Mouse (Mus musculus): ENCODE measurements around the gene Pigg.

The Pigg gene

GRCm38 (mm10) chr5:108357862-108358261 lies 45.5 kb downstream of the Pigg start:
- DNase-seq, result no peak

DNA sequence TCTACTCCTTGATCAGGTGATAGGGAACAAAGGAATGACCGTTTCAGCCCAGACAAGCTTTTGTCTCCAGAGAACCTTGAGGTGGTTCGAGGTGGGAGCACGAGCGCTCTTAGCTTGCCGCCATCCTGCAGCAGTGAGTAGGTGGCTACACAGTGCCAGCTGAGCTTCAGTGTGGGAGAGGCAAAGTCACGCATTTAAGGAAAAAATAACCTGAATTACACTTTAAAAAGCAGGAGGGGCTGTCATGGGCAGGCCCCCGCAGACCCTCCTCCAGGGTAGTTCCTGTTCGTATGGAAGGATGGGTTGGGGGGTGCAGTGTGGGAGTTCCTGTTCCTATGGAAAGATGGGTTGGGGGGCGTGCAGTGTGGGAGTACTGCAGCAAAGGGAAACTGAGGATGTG lies 47.1 kb downstream of the Pigg start:
- DNase-seq, result no peak

GRCm38 (mm10) chr5:108360211-108360610 lies 47.8 kb downstream of the Pigg start:
- DNase-seq, result no peak

GRCm38 (mm10) chr5:108362330-108362729 lies 49.9 kb downstream of the Pigg start:
- no peak for DNase-seq

GRCm38 (mm10) chr5:108366328-108366983 lies 54.0 kb downstream of the Pigg start:
- DNase-seq, result no peak

GRCm38 (mm10) chr5:108366984-108367841 lies 54.8 kb downstream of the Pigg start:
- DNase-seq, result peak; percentile 44

GRCm38 (mm10) chr5:108367871-108368332 lies 55.5 kb downstream of the Pigg start, which contains the start of gene Gm42517:
Gene Gm42517 (minus strand): TSS chr5:108367922.
- DNase-seq, result no peak

- DNase-seq, result peak; percentile 5
Observed at GRCm38 (mm10) chr5:108368446-108368845, 56.0 kb downstream of the Pigg start.

GRCm38 (mm10) chr5:108368851-108369621 lies 56.6 kb downstream of the Pigg start:
- peak; percentile 27 for DNase-seq

DNA sequence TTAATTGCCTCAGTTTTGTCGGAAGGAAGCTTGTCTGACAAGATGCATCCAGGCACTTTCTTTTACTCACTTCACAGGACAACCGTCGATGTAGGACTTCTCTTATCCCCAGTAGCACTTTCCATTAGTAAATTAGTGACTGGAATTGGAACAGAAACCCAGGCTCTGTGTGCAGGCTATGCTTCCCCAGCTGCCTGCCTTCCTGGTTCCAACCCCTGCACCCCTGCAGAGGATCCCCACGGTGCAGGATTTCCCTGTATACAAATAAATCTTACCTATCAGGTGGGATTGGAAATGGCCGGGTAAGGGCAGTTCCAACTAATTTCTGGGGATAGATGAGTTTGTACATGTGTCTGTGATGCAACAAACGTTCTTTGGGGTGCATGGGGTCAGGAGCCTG lies 57.6 kb downstream of the Pigg start:
- DNase-seq, result no peak

- DNase-seq, result no peak
Observed at GRCm38 (mm10) chr5:108374079-108374478, 61.7 kb downstream of the Pigg start.

DNA sequence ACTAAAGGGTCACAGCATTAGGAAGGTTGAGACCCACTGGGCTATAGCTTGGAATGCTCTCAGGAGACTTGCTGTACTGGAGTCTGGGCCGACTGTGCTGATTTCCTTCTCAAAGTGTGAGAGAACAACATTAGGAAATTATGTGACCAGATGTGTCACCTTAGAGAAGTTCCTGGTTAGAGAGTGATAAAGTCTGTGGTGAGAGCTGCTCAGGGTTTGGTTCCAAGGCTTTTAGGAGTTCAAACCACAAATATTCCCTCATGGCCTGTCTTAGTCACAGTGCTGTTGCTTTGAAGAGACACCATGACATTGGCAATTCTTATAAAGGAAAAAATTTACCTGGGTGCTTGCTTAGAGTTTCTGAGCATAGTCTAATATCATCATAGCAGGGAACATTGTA lies 63.6 kb downstream of the Pigg start:
- no peak for DNase-seq

DNA sequence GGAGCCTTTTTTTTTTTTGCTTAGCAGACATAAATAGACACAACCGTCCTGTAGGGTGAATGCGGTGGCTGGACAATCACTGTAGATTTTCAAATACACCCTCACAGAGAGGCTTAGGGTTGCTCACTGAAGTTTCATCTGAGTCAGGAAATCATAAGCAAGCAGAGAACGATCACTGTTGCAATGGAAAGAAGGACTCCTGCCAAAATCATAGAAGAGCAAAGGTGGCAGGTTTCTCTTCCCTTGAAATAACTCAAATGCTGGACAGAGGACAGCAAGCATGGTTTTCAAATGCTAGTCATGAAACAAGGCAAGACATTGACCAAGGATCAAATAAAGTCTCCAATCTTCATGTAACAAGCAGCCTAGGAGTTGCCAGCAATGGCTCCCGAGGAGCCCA lies 65.9 kb downstream of the Pigg start:
- DNase-seq, result no peak

DNA sequence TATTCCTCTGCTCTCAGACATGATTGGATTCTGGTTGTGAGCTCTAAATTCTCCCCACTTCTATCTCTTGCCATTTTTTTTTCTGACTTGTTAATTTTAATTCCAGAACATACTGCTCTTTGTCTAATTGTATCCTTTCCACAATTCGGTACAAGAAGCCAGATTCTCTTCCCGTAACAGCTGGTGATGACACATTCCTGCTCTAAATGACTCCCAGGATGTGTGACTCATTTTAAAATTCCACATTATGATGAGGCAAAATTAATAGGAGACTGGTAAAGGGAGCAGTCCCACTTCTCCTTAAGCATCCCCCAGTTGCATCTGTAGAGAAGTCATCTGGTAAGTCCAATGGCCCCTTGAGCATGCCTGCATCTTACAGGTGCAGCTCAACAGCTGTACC lies 73.2 kb downstream of the Pigg start:
- DNase-seq, result no peak

DNA sequence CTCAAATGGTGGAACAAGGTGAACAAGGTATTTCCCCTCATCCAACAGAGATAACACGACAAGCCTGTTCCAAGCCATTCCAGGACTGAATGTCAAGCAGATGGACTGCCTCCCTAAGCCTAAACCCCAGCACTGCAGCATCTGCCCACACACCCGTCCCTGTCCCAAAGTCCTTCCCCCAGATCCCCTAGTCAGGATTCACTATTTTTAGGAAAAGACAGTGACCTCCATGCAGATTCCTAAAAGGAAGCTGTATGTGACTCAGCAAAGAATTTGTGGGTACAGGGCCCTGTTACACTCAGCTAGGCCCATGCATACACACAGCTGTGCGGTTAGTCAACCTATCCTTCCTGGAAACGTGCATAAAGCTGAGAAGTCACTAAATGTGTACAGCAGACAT lies 74.0 kb downstream of the Pigg start:
- no peak for DNase-seq

- DNase-seq, result no peak
Observed at GRCm38 (mm10) chr5:108388201-108388600, 75.8 kb downstream of the Pigg start, which contains the start of gene Pde6b. Gene Pde6b (plus strand): TSS chr5:108388391.

GRCm38 (mm10) chr5:108389744-108390143 lies 77.3 kb downstream of the Pigg start:
- DNase-seq, result no peak

Data from kidney, adult 18-20 months (tissue).